Mouse (Mus musculus) liver (tissue): ENCODE measurements at regions not wholly inside any gene's neighbourhood (a gene's known extent, or its start where the extent isn't known, plus 50 kb on each side); places are given as distances from the start of the nearest gene placed in this dataset.

ENCODE experiments used
- DNase-seq: peaks from one replicate; pipeline ENCODE4 v3.0.0-alpha.2; 2020; ENCODE audit warnings: mixed read lengths

DNA sequence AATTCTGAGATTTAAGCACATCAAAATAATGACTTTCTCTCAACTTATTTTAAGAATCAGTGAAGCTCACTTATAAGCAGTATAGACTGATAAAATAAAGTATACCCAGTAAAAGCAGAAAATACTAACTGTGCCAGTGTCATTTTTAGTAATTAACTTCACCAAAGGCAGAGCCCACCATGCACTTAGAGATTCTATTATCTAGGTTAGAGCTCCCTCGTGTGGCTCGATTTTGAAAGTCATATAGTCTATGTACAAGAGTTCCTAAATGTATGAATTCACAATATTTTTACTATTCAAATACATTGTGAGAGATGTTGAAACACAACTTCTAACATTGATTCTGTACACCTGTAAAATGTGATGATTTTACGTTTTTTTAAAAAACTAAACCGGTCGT, 589.3 kb downstream of the Kcnj3 start:
- DNase-seq = peak; percentile 3

GRCm38 (mm10) chr2:56028958-56029357, 593.2 kb downstream of the Kcnj3 start:
- DNase-seq = no peak
